In genomic region chrX:143996716-143997115, GRCm38 (mm10) we compare ENCODE assay signal across 8 mouse cellular contexts.
DNase-seq lines count a peak whose midpoint lies in the region; ATAC-seq and TF ChIP-seq lines count a peak whose summit lies in the region.

No protein-coding gene starts in this region.

- intact Hi-C loops in gastrocnemius, adult 2 months (cut with DNase I), result loop anchor here (1.0 kb wide), 1 partner anchor 260 kb away; no protein-coding TSS in a partner anchor
- intact Hi-C loops in left cerebral cortex, postnatal 25 days (cut with DNase I), result loop anchor here (2.0 to 5.0 kb wide), 2 partner anchors 174 to 258 kb away; no protein-coding TSS in a partner anchor

- H3K27ac ChIP-seq in gastrocnemius, adult 2 months, result no peak overlapping the region
- H3K27ac ChIP-seq in forebrain, embryonic 14.5 days (ENCODE audit: low read depth, low read length), result no peak overlapping the region
- H3K27ac ChIP-seq in hindbrain, embryonic 16.5 days (ENCODE audit: low read depth, low read length), result no peak overlapping the region

- DNase-seq in gastrocnemius, adult 2 months, result no peak
- DNase-seq in gastrocnemius, adult 8-10 months (ENCODE audit: low spot score in 2 of 2), result no peak
- peak; percentile 1 to 21 for DNase-seq in adrenal gland, postnatal 36 days
- DNase-seq in forebrain, embryonic 14.5 days (ENCODE audit: low spot score), result peak; percentile 68
- peak; percentile 30 to 59 for DNase-seq in left cerebral cortex, postnatal 25 days (ENCODE audit: low spot score in 2 of 2)
- peak; percentile 64 for DNase-seq in retina, embryonic 14.5 days (ENCODE audit: low spot score)
- DNase-seq in yolk sac, embryonic 10.5 days (ENCODE audit: low spot score), result no peak

- peak; percentile 53 for TF ChIP-seq CTCF in gastrocnemius, adult 2 months (IDR thresholded peaks at IDR 0.05)

- no peak overlapping the region for H3K9ac ChIP-seq in forebrain, embryonic 14.5 days (ENCODE audit: low read length)
- H3K9ac ChIP-seq in hindbrain, embryonic 16.5 days (ENCODE audit: low read depth, low read length), result no peak overlapping the region

- peak overlapping the region; percentile 47 for H3K4me3 ChIP-seq in gastrocnemius, adult 2 months
- H3K4me3 ChIP-seq in forebrain, embryonic 14.5 days (ENCODE audit: low read depth, low read length), result no peak overlapping the region
- H3K4me3 ChIP-seq in hindbrain, embryonic 16.5 days (ENCODE audit: low read length), result no peak overlapping the region

- no peaks in the 10 kb centered on the region for H3K36me3 ChIP-seq in forebrain, embryonic 14.5 days (ENCODE audit: control insufficient read depth, insufficient read depth, low read length)
- no peaks in the 10 kb centered on the region for H3K36me3 ChIP-seq in hindbrain, embryonic 16.5 days (ENCODE audit: control insufficient read depth, insufficient read depth, low read length)

- H3K4me1 ChIP-seq in forebrain, embryonic 14.5 days (ENCODE audit: control insufficient read depth, insufficient read depth, low read length), result no peaks in the 10 kb centered on the region
- H3K4me1 ChIP-seq in hindbrain, embryonic 16.5 days (ENCODE audit: control insufficient read depth, insufficient read depth, low read depth, low read length), result no peaks in the 10 kb centered on the region

- no peaks in the 10 kb centered on the region for H3K27me3 ChIP-seq in forebrain, embryonic 14.5 days (replicated peaks; ENCODE audit: control insufficient read depth, insufficient read depth, low read length)
- no peaks in the 10 kb centered on the region for H3K27me3 ChIP-seq in hindbrain, embryonic 16.5 days (replicated peaks; ENCODE audit: control insufficient read depth, insufficient read depth, low read length)

- 43% methylated on average over 4 of the region's 4 CpGs for WGBS in forebrain, embryonic 14.5 days
- WGBS in hindbrain, embryonic 16.5 days, result 27% methylated on average over 4 of the region's 4 CpGs

- H3K4me2 ChIP-seq in forebrain, embryonic 14.5 days (ENCODE audit: low read length), result no peak overlapping the region
- H3K4me2 ChIP-seq in hindbrain, embryonic 16.5 days (ENCODE audit: low read length), result peak overlapping the region; percentile 36

- no peaks in the 10 kb centered on the region for H3K9me3 ChIP-seq in forebrain, embryonic 14.5 days (replicated peaks; ENCODE audit: control insufficient read depth, low read length)
- no peaks in the 10 kb centered on the region for H3K9me3 ChIP-seq in hindbrain, embryonic 16.5 days (ENCODE audit: control insufficient read depth, low read length)

- no peak for ATAC-seq in forebrain, embryonic 14.5 days
- ATAC-seq in hindbrain, embryonic 16.5 days, result peak; percentile 67; the same call in 1 of the 2 replicates

Comparison
In these comparisons a context has a peak if more than half of its experiments do, and no peak if none do; other contexts are left out.
1. DNase-seq: peak in adrenal gland, postnatal 36 days (2 of 2), forebrain, embryonic 14.5 days (single experiment), left cerebral cortex, postnatal 25 days (2 of 2) and retina, embryonic 14.5 days (single experiment); none in gastrocnemius, adult 2 months (single experiment), gastrocnemius, adult 8-10 months (0 of 2) and yolk sac, embryonic 10.5 days (single experiment).